Mouse (Mus musculus): ENCODE results near the gene Metrn. TPM values are rescaled to one million over a fixed set of nuclear protein-coding genes. Genes with fewer than 3 reads are reported as not detected.

The Metrn gene
- polyA plus RNA-seq (2012; rRNA removed; ENCODE audit: low replicate concordance), result 31.8 and 52.1 TPM in 2 replicates

DNA sequence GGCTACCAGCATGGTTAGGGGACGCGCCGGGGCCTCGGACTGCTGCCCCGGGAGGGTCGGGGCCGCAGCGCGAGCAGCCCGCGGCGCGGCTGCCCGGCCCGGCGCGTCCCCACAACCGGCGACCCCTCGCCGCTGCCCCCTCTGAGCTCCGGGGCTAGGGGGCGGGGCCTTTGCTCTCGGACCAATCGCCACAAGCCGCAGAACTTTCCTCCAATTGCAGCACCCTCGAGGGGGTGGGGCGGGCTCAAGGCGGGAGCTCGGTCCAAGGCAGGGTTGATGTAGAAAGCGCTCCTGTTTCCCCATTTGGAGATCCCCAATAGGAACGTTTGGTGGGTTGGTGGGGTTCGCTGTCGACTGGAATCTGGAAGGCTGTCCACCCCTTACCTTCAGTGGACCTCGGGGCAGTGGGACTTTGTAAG is at the start of gene Metrn:
TSS of gene Metrn (minus strand) at position 186 of the 419 bp plus-strand sequence.

DNA sequence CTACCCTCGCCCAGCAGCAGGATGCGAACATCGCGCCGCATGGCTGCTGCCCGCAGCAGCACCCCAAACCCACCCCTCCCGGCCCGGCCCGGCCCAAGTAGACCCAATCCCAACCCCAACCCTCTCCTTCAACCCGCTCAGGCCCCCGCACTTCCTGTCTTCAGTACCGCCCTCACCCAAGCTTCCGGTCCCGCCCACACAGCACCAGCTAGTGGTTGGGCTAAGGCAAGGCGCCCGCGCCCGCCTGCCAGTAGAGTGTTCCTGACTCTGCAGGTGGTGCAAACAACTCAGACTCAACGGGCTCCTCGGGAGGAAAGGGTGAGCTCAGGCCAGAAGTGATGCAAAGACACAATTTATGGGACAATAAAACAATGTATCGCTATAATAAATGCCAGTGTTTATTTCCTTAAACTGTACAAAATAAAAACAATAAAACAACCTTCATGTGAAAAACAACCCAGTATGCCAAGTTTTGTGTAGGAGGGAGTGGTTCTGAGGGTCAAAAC is 47.5 kb upstream of the Metrn start, which contains the start of gene Rhot2:
TSS of gene Rhot2 (minus strand) at position 456 of the 506 bp plus-strand sequence.

DNA sequence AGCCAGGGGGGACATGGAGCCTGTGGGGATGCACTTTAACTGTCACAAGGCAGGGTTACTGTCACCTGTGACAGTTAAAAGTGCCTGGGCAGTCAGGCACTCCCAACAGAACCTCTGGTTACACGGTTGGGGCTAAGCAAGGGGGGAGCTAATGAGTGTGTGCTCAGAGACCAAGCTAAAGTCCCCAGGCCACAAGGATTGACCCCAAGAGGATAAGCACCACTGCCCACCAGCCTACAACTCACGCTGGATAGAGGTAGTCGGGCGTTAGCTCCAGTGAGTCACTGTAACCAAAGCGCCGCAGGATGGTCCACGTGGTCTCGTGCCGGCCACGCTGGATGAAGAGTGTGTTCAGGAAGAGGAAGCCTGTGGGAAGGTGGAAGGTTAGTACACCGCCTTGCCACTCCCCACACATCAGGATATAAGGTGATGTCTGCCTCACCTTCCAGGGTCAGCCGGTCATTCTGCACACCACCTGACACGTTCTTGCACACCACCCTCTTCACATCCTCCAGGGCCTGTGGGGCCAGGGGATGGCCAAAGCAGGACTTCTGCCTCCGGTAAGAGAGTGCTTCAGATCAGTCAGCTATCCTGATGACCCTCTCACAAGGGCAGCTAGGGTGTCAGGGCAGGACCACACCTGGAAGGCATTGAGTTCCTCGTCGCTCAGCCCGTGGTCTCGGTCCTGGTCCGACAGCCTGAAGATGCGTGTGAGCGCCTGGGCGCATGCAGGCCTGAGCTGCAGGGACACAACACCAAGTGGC is 44.4 kb upstream of the Metrn start, which contains the start of gene Gm20683:
TSS of gene Gm20683 (minus strand) at position 647 of the 764 bp plus-strand sequence.

GRCm38 (mm10) chr17:25837076-25837410 is 40.1 kb upstream of the Metrn start, which contains the start of gene Rhbdl1:
TSS of gene Rhbdl1 (minus strand) at chr17:25837295.

GRCm38 (mm10) chr17:25833291-25833663 is 36.3 kb upstream of the Metrn start, which contains the start of gene Stub1:
TSS of gene Stub1 (minus strand) at chr17:25833404.

GRCm38 (mm10) chr17:25828712-25829557 is 32.0 kb upstream of the Metrn start, which contains the start of gene Jmjd8:
TSS of gene Jmjd8 (plus strand) at chr17:25828867.

DNA sequence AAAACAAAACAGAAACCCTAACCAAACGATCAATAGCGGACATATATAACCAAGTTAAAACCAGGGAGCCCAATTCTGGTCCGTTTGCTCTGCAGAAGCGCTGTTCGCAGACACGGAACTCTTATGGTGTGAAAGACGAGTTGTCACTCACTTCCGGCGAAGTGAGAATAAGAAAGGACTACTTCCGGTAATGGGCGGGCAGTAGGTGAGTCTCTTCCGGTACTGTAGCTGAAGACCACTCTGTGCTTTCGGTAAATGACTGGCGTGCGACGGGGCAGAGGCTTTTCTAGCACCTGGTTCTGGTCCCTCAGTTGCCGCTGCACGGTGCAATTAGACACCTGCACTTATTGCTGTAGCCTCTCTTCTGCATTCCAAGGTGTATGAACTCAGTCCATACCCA is 26.5 kb upstream of the Metrn start, which contains the start of gene Wdr24:
TSS of gene Wdr24 (plus strand) at position 176 of the 400 bp plus-strand sequence.

GRCm38 (mm10) chr17:25808789-25809605 is 12.1 kb upstream of the Metrn start, which contains the start of gene Fbxl16:
TSS of gene Fbxl16 (plus strand) at chr17:25809085.

GRCm38 (mm10) chr17:25795609-25796092 is 1.3 kb downstream of the Metrn start, which contains the start of gene AC134908.4:
TSS of gene AC134908.4 (minus strand) at chr17:25795659.

GRCm38 (mm10) chr17:25792615-25793014 is 4.3 kb downstream of the Metrn start, which contains the start of gene Fam173a:
TSS of gene Fam173a (minus strand) at chr17:25792901.

GRCm38 (mm10) chr17:25786280-25786679 is 10.7 kb downstream of the Metrn start, which contains the start of gene Ccdc78:
TSS of gene Ccdc78 (plus strand) at chr17:25786580.

DNA sequence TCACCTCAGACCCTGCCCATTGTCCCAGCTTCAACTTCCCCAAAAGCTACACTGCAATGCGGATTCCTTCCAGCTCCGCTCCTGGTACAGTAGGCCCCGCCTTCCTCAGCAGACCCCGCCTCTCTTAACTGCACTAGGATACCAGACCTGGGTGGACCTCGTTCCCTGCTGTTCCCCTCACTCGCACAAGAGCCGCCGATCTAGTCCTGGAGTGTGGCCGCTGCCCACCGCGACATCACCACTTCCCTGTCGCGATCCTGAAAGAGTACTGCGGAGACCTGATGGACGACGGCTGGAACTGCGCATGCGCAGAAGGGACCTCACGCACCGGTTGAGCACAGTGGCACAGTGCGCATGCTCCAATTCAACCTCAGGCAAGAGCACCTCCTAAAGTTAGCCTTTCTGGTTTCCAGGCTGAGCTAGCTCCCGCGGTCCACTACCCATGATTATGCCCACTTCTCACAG is 11.6 kb downstream of the Metrn start, which contains the start of gene Haghl:
TSS of gene Haghl (minus strand) at position 393 of the 465 bp plus-strand sequence.

GRCm38 (mm10) chr17:25773549-25774120 is 23.3 kb downstream of the Metrn start, which contains the start of gene Narfl:
TSS of gene Narfl (plus strand) at chr17:25773776.

GRCm38 (mm10) chr17:25754241-25754640 is 42.7 kb downstream of the Metrn start, which contains the start of gene Msln:
TSS of gene Msln (minus strand) at chr17:25754378.

Other genes starting within 250 kb of the Metrn start
- gene Sox8, start 226.4 kb downstream of the Metrn start, polyA plus RNA-seq (2012; rRNA removed; ENCODE audit: low replicate concordance), result 0.64 and 1.4 TPM in 2 replicates
- 29.3 and 35.8 TPM in 2 replicates for gene Lmf1, start 218.1 kb downstream of the Metrn start, polyA plus RNA-seq (2012; rRNA removed; ENCODE audit: low replicate concordance)
- not detected in 2 replicates for gene Gng13, start 80.0 kb downstream of the Metrn start, polyA plus RNA-seq (2012; rRNA removed; ENCODE audit: low replicate concordance)
- gene Chtf18, start 69.7 kb downstream of the Metrn start, polyA plus RNA-seq (2012; rRNA removed; ENCODE audit: low replicate concordance), result 3.0 and 8.4 TPM in 2 replicates
- gene Rpusd1, start 69.5 kb downstream of the Metrn start, polyA plus RNA-seq (2012; rRNA removed; ENCODE audit: low replicate concordance), result 33.3 and 43.5 TPM in 2 replicates
- gene Mslnl, start 61.1 kb downstream of the Metrn start, polyA plus RNA-seq (2012; rRNA removed; ENCODE audit: low replicate concordance), result 0.26 and 0.95 TPM in 2 replicates
- 18.0 and 39.1 TPM in 2 replicates for gene Msln, start 42.8 kb downstream of the Metrn start, polyA plus RNA-seq (2012; rRNA removed; ENCODE audit: low replicate concordance)
- 30.7 and 33.1 TPM in 2 replicates for gene Narfl, start 23.4 kb downstream of the Metrn start, polyA plus RNA-seq (2012; rRNA removed; ENCODE audit: low replicate concordance)
- 33.7 and 63.5 TPM in 2 replicates for gene Haghl, start 11.5 kb downstream of the Metrn start, polyA plus RNA-seq (2012; rRNA removed; ENCODE audit: low replicate concordance)
- 0.13 TPM in 1 of 2 replicates, not detected in the other for gene Ccdc78, start 10.6 kb downstream of the Metrn start, polyA plus RNA-seq (2012; rRNA removed; ENCODE audit: low replicate concordance)
- 100 and 103 TPM in 2 replicates for gene Fam173a, start 4.2 kb downstream of the Metrn start, polyA plus RNA-seq (2012; rRNA removed; ENCODE audit: low replicate concordance)
- gene AC134908.4, start 1.5 kb downstream of the Metrn start, polyA plus RNA-seq (2012; rRNA removed; ENCODE audit: low replicate concordance), result not detected in 2 replicates
- 1.3 and 10.1 TPM in 2 replicates for gene Fbxl16, start 11.9 kb upstream of the Metrn start, polyA plus RNA-seq (2012; rRNA removed; ENCODE audit: low replicate concordance)
- gene Wdr24, start 26.5 kb upstream of the Metrn start, polyA plus RNA-seq (2012; rRNA removed; ENCODE audit: low replicate concordance), result 29.1 and 47.7 TPM in 2 replicates
- 107 and 138 TPM in 2 replicates for gene Jmjd8, start 31.7 kb upstream of the Metrn start, polyA plus RNA-seq (2012; rRNA removed; ENCODE audit: low replicate concordance)
- 147 and 198 TPM in 2 replicates for gene Stub1, start 36.3 kb upstream of the Metrn start, polyA plus RNA-seq (2012; rRNA removed; ENCODE audit: low replicate concordance)
- 63.1 and 173 TPM in 2 replicates for gene Rhbdl1, start 40.2 kb upstream of the Metrn start, polyA plus RNA-seq (2012; rRNA removed; ENCODE audit: low replicate concordance)
- 51.2 and 72.8 TPM in 2 replicates for gene Gm20683, start 44.6 kb upstream of the Metrn start, polyA plus RNA-seq (2012; rRNA removed; ENCODE audit: low replicate concordance)
- gene Rhot2, start 47.7 kb upstream of the Metrn start, polyA plus RNA-seq (2012; rRNA removed; ENCODE audit: low replicate concordance), result 48.9 and 77.3 TPM in 2 replicates
- 16.4 and 55.2 TPM in 2 replicates for gene Wdr90, start 64.4 kb upstream of the Metrn start, polyA plus RNA-seq (2012; rRNA removed; ENCODE audit: low replicate concordance)
- 84.2 and 113 TPM in 2 replicates for gene Mcrip2, start 71.6 kb upstream of the Metrn start, polyA plus RNA-seq (2012; rRNA removed; ENCODE audit: low replicate concordance)
- 47.8 and 80.7 TPM in 2 replicates for gene Mettl26, start 77.9 kb upstream of the Metrn start, polyA plus RNA-seq (2012; rRNA removed; ENCODE audit: low replicate concordance)
- 0.54 and 1.1 TPM in 2 replicates for gene Wfikkn1, start 83.7 kb upstream of the Metrn start, polyA plus RNA-seq (2012; rRNA removed; ENCODE audit: low replicate concordance)
- gene Rab40c, start 122.6 kb upstream of the Metrn start, polyA plus RNA-seq (2012; rRNA removed; ENCODE audit: low replicate concordance), result 35.2 and 54.0 TPM in 2 replicates
- gene Pigq, start 147.8 kb upstream of the Metrn start, polyA plus RNA-seq (2012; rRNA removed; ENCODE audit: low replicate concordance), result 166 and 173 TPM in 2 replicates
- 1.0 TPM in 1 of 2 replicates, not detected in the other for gene Nhlrc4, start 147.8 kb upstream of the Metrn start, polyA plus RNA-seq (2012; rRNA removed; ENCODE audit: low replicate concordance)
- 0.12 TPM in 1 of 2 replicates, not detected in the other for gene A930017K11Rik, start 155.4 kb upstream of the Metrn start, polyA plus RNA-seq (2012; rRNA removed; ENCODE audit: low replicate concordance)
- gene Capn15, start 188.7 kb upstream of the Metrn start, polyA plus RNA-seq (2012; rRNA removed; ENCODE audit: low replicate concordance), result 22.9 and 54.5 TPM in 2 replicates

All from subcutaneous adipose tissue, adult 2 months (tissue).